ENCODE assay signal across 12 mouse cellular contexts in genomic region chr7:79557728-79558221, GRCm38 (mm10). TPM values are rescaled to one million over a fixed set of nuclear protein-coding genes. Genes with fewer than 3 reads are reported as not detected.
A peak's percentile ranks its signal among the peaks of the same experiment; 100 is the strongest.
DNase-seq lines count a peak whose midpoint lies in the region; ATAC-seq lines count a peak whose summit lies in the region.
"Had no signal": no experiment of that assay in that cellular context is flagged by ENCODE, and none has a peak within 500 bp of the region (broad histone marks: within the 10 kb centered on the region; RNA-seq: fewer than 3 reads in every experiment).

No protein-coding gene starts in this region.

- peaks cover 13% of the 10 kb centered on the region; the same call in 1 of the 2 replicates for H3K27me3 ChIP-seq in forebrain, embryonic 11.5 days (ENCODE audit: control insufficient read depth, insufficient read depth, low read length)
- peaks cover 29% of the 10 kb centered on the region for H3K27me3 ChIP-seq in hindbrain, embryonic 15.5 days
- peaks cover 81% of the 10 kb centered on the region for H3K27me3 ChIP-seq in neural tube, embryonic 13.5 days

- H3K4me2 ChIP-seq in forebrain, embryonic 11.5 days (ENCODE audit: low read depth, low read length, severe bottlenecking), result no peak overlapping the region
- no peak overlapping the region for H3K4me2 ChIP-seq in hindbrain, embryonic 15.5 days
- H3K4me2 ChIP-seq in neural tube, embryonic 13.5 days, result no peak overlapping the region

- no peaks in the 10 kb centered on the region for H3K9me3 ChIP-seq in forebrain, embryonic 11.5 days (ENCODE audit: control insufficient read depth, low read length)
- H3K9me3 ChIP-seq in hindbrain, embryonic 15.5 days, result no peaks in the 10 kb centered on the region
- no peaks in the 10 kb centered on the region for H3K9me3 ChIP-seq in neural tube, embryonic 13.5 days

- no peaks in the 10 kb centered on the region for H3K36me3 ChIP-seq in forebrain, embryonic 11.5 days (ENCODE audit: control insufficient read depth, insufficient read depth, low read length)
- no peaks in the 10 kb centered on the region for H3K36me3 ChIP-seq in hindbrain, embryonic 15.5 days
- no peaks in the 10 kb centered on the region for H3K36me3 ChIP-seq in neural tube, embryonic 13.5 days

- intact Hi-C loops in gastrocnemius, postnatal 14 days (cut with DNase I; ENCODE audit: low total_unique reads), result no loop called here

- peaks cover 25% of the 10 kb centered on the region for H3K4me1 ChIP-seq in forebrain, embryonic 11.5 days (replicated peaks; ENCODE audit: control insufficient read depth, insufficient read depth, low read length)
- H3K4me1 ChIP-seq in hindbrain, embryonic 15.5 days (replicated peaks), result peaks cover 25% of the 10 kb centered on the region
- peaks cover 21% of the 10 kb centered on the region for H3K4me1 ChIP-seq in neural tube, embryonic 13.5 days (replicated peaks)

- peak; percentile 41 for DNase-seq in embryo, embryonic 10.5 days (ENCODE audit: low spot score)
- DNase-seq in embryo, embryonic 9.5 days (ENCODE audit: extremely low spot score), result no peak
- peak; percentile 74 for DNase-seq in forebrain, embryonic 11.5 days (ENCODE audit: low spot score)
- no peak for DNase-seq in right cerebral cortex, adult 18-20 months
- DNase-seq in gastrocnemius, postnatal 14 days, result no peak
- no peak for DNase-seq in urinary bladder, postnatal 14 days (ENCODE audit: low spot score)
- DNase-seq: cerebellum, adult 9-10 months; gastrocnemius, postnatal 10 days had no signal

- peak overlapping the region; percentile 23; the same call in 1 of the 2 replicates for H3K9ac ChIP-seq in forebrain, embryonic 11.5 days (ENCODE audit: low read length)
- H3K9ac ChIP-seq in hindbrain, embryonic 15.5 days, result no peak overlapping the region
- no peak overlapping the region for H3K9ac ChIP-seq in neural tube, embryonic 13.5 days

- WGBS in forebrain, embryonic 11.5 days, result 3% methylated on average over 8 of the region's 8 CpGs
- WGBS in hindbrain, embryonic 15.5 days, result 4% methylated on average over 8 of the region's 8 CpGs
- WGBS in neural tube, embryonic 13.5 days, result 2% methylated on average over 8 of the region's 8 CpGs

- H3K27ac ChIP-seq in forebrain, embryonic 11.5 days (ENCODE audit: low read depth, low read length), result peak overlapping the region; percentile 72
- peak overlapping the region; percentile 53 for H3K27ac ChIP-seq in hindbrain, embryonic 15.5 days (replicated peaks)
- peak overlapping the region; percentile 49 for H3K27ac ChIP-seq in neural tube, embryonic 13.5 days (replicated peaks)

- H3K4me3 ChIP-seq in forebrain, embryonic 11.5 days (ENCODE audit: low read depth, low read length), result no peak overlapping the region
- H3K4me3 ChIP-seq in hindbrain, embryonic 15.5 days, result no peak overlapping the region
- H3K4me3 ChIP-seq in neural tube, embryonic 13.5 days, result no peak overlapping the region
- H3K4me3 ChIP-seq: erythroblast, embryonic 14.5 days had no signal

- peak; percentile 73 for ATAC-seq in forebrain, embryonic 11.5 days (replicated peaks; ENCODE audit: low FRiP score)
- peak; percentile 73 for ATAC-seq in hindbrain, embryonic 15.5 days (ENCODE audit: low FRiP score, low read depth)
- ATAC-seq in neural tube, embryonic 13.5 days (ENCODE audit: low read depth), result peak; percentile 52; the same call in 1 of the 2 replicates

RNA-seq across cellular contexts. Expression of gene Rhcg, which starts 59.7 kb away (rescaled TPM):
- polyA plus RNA-seq in forebrain, embryonic 11.5 days (2014; fragmentation: Nextera tagmentation; extraction: Ambion mirVana), result 5.5 and 6.8 TPM in 2 replicates
- polyA plus RNA-seq in hindbrain, embryonic 15.5 days (2015; fragmentation: Nextera tagmentation; extraction: Ambion mirVana), result 4.0 and 5.1 TPM in 2 replicates
- 3.4 and 6.8 TPM in 2 replicates for polyA plus RNA-seq in neural tube, embryonic 13.5 days (2015; fragmentation: Nextera tagmentation; extraction: Ambion mirVana)
- not detected for total RNA-seq in gastrocnemius, postnatal 14 days (2021)
- total RNA-seq: gastrocnemius, postnatal 10 days had no signal
- polyA plus RNA-seq: limb, embryonic 11.5 days had no signal

Comparison
In these comparisons a context has a peak if more than half of its experiments do, and no peak if none do; other contexts are left out.
1. DNase-seq: peak in embryo, embryonic 10.5 days (single experiment) and forebrain, embryonic 11.5 days (single experiment); none in embryo, embryonic 9.5 days (single experiment), right cerebral cortex, adult 18-20 months (single experiment), gastrocnemius, postnatal 14 days (single experiment) and urinary bladder, postnatal 14 days (single experiment).
2. Peak in every context shown above with its lines, with median percentiles within 50 percentile points of each other: ATAC-seq and H3K27ac ChIP-seq.